Mouse (Mus musculus) gastrocnemius, postnatal 36 days (tissue): ENCODE measurements around the gene Hmga2. TPM values are rescaled to one million over a fixed set of nuclear protein-coding genes. Genes with fewer than 3 reads are reported as not detected.

Source experiments
- DNase-seq, 2 experiments: peaks; one replicate each; pipeline ENCODE4 v3.0.0; 2022
- intact Hi-C: fragments of 180-260 bp; cut with DNase I; formaldehyde crosslinking; loops from one replicate; pipeline ENCODE4 v1.15.1; 2025
- total RNA-seq, 2 experiments: library from RNA; stranded (reverse); gene quantifications; 2 replicates each; pipeline ENCODE4 v1.2.3; 2021

Hmga2 gene
- total RNA-seq, 2 experiments from 2014 or later, result not detected

GRCm38 (mm10) chr10:120474301-120474700 lies 2.0 kb downstream of the Hmga2 start:
- DNase-seq, result no peak
- intact Hi-C loops, result no loop called here

- intact Hi-C loops, result no loop called here
- DNase-seq, result no peak
Observed at GRCm38 (mm10) chr10:120473218-120473617, 3.1 kb downstream of the Hmga2 start.

- intact Hi-C loops, result no loop called here
Observed at GRCm38 (mm10) chr10:120472606-120473005, 3.7 kb downstream of the Hmga2 start.

GRCm38 (mm10) chr10:120465121-120465520 lies 11.1 kb downstream of the Hmga2 start:
- intact Hi-C loops, result loop anchor here (10.0 kb wide), 1 partner anchor 1000 kb away; no protein-coding TSS in a partner anchor
- no peak for DNase-seq

More at GRCm38 (mm10) chr10:120472606-120473005, 3.7 kb downstream of the Hmga2 start:
- DNase-seq, result no peak

- intact Hi-C loops, result loop anchor here (10.0 kb wide), 1 partner anchor 1003 kb away; no protein-coding TSS in a partner anchor
- no peak for DNase-seq
Observed at GRCm38 (mm10) chr10:120461769-120462168, 14.5 kb downstream of the Hmga2 start.

GRCm38 (mm10) chr10:120461301-120461700 lies 15.0 kb downstream of the Hmga2 start:
- no peak for DNase-seq
- intact Hi-C loops, result loop anchor here (10.0 kb wide), 1 partner anchor 1004 kb away; no protein-coding TSS in a partner anchor

- no peak for DNase-seq
- intact Hi-C loops, result no loop called here
Observed at GRCm38 (mm10) chr10:120458866-120459265, 17.4 kb downstream of the Hmga2 start.

- no peak for DNase-seq
- intact Hi-C loops, result loop anchor here (10.0 kb wide), 1 partner anchor 205 kb away; no protein-coding TSS in a partner anchor
Observed at GRCm38 (mm10) chr10:120449661-120450284, 26.5 kb downstream of the Hmga2 start.

GRCm38 (mm10) chr10:120446799-120447198 lies 29.5 kb downstream of the Hmga2 start:
- intact Hi-C loops, result loop anchor here (10.0 kb wide), 1 partner anchor 208 kb away; no protein-coding TSS in a partner anchor

GRCm38 (mm10) chr10:120446206-120446605 lies 30.1 kb downstream of the Hmga2 start:
- no peak for DNase-seq
- intact Hi-C loops, result loop anchor here (10.0 kb wide), 1 partner anchor 209 kb away; no protein-coding TSS in a partner anchor

More at GRCm38 (mm10) chr10:120446799-120447198, 29.5 kb downstream of the Hmga2 start:
- DNase-seq, result no peak

- intact Hi-C loops, result loop anchor here (10.0 kb wide), 1 partner anchor 210 kb away; no protein-coding TSS in a partner anchor
- no peak for DNase-seq
Observed at GRCm38 (mm10) chr10:120444463-120445070, 31.7 kb downstream of the Hmga2 start.

GRCm38 (mm10) chr10:120443757-120444311 lies 32.4 kb downstream of the Hmga2 start:
- intact Hi-C loops, result loop anchor here (10.0 kb wide), 1 partner anchor 211 kb away; no protein-coding TSS in a partner anchor
- DNase-seq, result no peak

GRCm38 (mm10) chr10:120441254-120441653 lies 35.0 kb downstream of the Hmga2 start:
- no peak for DNase-seq
- intact Hi-C loops, result loop anchor here (10.0 kb wide), 1 partner anchor 214 kb away; no protein-coding TSS in a partner anchor

- intact Hi-C loops, result no loop called here
- DNase-seq, result no peak
Observed at GRCm38 (mm10) chr10:120434433-120434832, 41.8 kb downstream of the Hmga2 start.

GRCm38 (mm10) chr10:120433463-120433815 lies 42.8 kb downstream of the Hmga2 start:
- intact Hi-C loops, result no loop called here
- no peak for DNase-seq

- intact Hi-C loops, result no loop called here
Observed at GRCm38 (mm10) chr10:120432731-120433462, 43.4 kb downstream of the Hmga2 start.

GRCm38 (mm10) chr10:120432081-120432480 lies 44.2 kb downstream of the Hmga2 start:
- intact Hi-C loops, result no loop called here
- DNase-seq, result no peak

More at GRCm38 (mm10) chr10:120432731-120433462, 43.4 kb downstream of the Hmga2 start:
- no peak for DNase-seq

- intact Hi-C loops, result no loop called here
- DNase-seq, result no peak
Observed at GRCm38 (mm10) chr10:120431435-120431834, 44.8 kb downstream of the Hmga2 start.

GRCm38 (mm10) chr10:120430422-120430821 lies 45.8 kb downstream of the Hmga2 start:
- intact Hi-C loops, result no loop called here

GRCm38 (mm10) chr10:120429758-120430259 lies 46.5 kb downstream of the Hmga2 start:
- intact Hi-C loops, result no loop called here
- no peak for DNase-seq

More at GRCm38 (mm10) chr10:120430422-120430821, 45.8 kb downstream of the Hmga2 start:
- no peak for DNase-seq
